Mouse (Mus musculus) CH12.LX (cell line): ENCODE measurements around the gene Gm47791.

Experiments
- CTCF ChIP-seq, 2 experiments: IDR thresholded peaks in 1 of 2; conservative IDR thresholded peaks in 1 of 2; 2 replicates each; pipeline ENCODE4 v1.5.1; 2011 to 2012; ENCODE audit warnings: low read depth in 2 of 2, low read length in 2 of 2, improper control_type of control experiment in 1 of 2, inconsistent platforms in 1 of 2, mild to moderate bottlenecking in 1 of 2, moderate library complexity in 1 of 2
- E2F4 ChIP-seq: IDR thresholded peaks from 2 replicates; pipeline ENCODE4 v1.6.1; 2011; ENCODE audit warnings: low read depth, low read length, improper control_type of control experiment; ENCODE audit not compliant: insufficient replicate concordance
- JUN ChIP-seq: IDR thresholded peaks from 2 replicates; pipeline ENCODE4 v1.6.1; 2011; ENCODE audit warnings: low read depth, mild to moderate bottlenecking, low read length, improper control_type of control experiment, moderate library complexity; ENCODE audit not compliant: insufficient read depth
- KAT2A ChIP-seq: IDR thresholded peaks from 2 replicates; pipeline ENCODE4 v1.6.1; 2012; ENCODE audit warnings: low read length, improper control_type of control experiment, inconsistent platforms; ENCODE audit not compliant: insufficient replicate concordance
- MEF2A ChIP-seq: IDR thresholded peaks from 2 replicates; pipeline ENCODE4 v1.6.1; 2014; ENCODE audit warnings: low read depth, mild to moderate bottlenecking, inconsistent platforms, low read length, improper control_type of control experiment, borderline replicate concordance
- MYC ChIP-seq: IDR thresholded peaks from 2 replicates; pipeline ENCODE4 v1.6.1; 2011; ENCODE audit warnings: low read depth, mild to moderate bottlenecking, improper control_type of control experiment, low read length
- POLR2A ChIP-seq: IDR thresholded peaks from 2 replicates; pipeline ENCODE4 v1.6.1; 2011; ENCODE audit warnings: low read depth, mild to moderate bottlenecking, improper control_type of control experiment, low read length
- TCF12 ChIP-seq: IDR thresholded peaks from 2 replicates; pipeline ENCODE4 v1.6.1; 2014; ENCODE audit warnings: low read depth, mild to moderate bottlenecking, inconsistent platforms, low read length, improper control_type of control experiment
- ZKSCAN1 ChIP-seq: IDR thresholded peaks from 2 replicates; pipeline ENCODE4 v1.6.1; 2012; ENCODE audit warnings: low read depth, inconsistent platforms, low read length, improper control_type of control experiment, borderline replicate concordance

- no peak for TF ChIP-seq ZKSCAN1
- TF ChIP-seq POLR2A = no peak
- TF ChIP-seq TCF12 = no peak
- no peak for TF ChIP-seq MYC
- TF ChIP-seq CTCF (conservative IDR thresholded peaks at IDR 0.05 in 1 of 2, IDR thresholded peaks at IDR 0.05 in 1 of 2; ENCODE audit: low read depth in 2 of 2, low read length in 2 of 2) = no peak
- no peak for TF ChIP-seq E2F4
- no peak for TF ChIP-seq MEF2A
- no peak for TF ChIP-seq KAT2A
- no peak for TF ChIP-seq JUN
Observed at GRCm38 (mm10) chr1:82808564-82808963, 37.5 kb upstream of the Gm47791 start.
